Mouse (Mus musculus): Measurements from ENCODE around the gene Cyp2b10. TPM values are rescaled to one million over a fixed set of nuclear protein-coding genes. Genes with fewer than 3 reads are reported as not detected.

Cyp2b10 gene
- polyA plus RNA-seq (2014; fragmentation: Illumina TruSeq; extraction: RNeasy Lipid Tissue Mini Kit (QIAGEN cat#74804); ENCODE audit: low replicate concordance) = 600 TPM

DNA sequence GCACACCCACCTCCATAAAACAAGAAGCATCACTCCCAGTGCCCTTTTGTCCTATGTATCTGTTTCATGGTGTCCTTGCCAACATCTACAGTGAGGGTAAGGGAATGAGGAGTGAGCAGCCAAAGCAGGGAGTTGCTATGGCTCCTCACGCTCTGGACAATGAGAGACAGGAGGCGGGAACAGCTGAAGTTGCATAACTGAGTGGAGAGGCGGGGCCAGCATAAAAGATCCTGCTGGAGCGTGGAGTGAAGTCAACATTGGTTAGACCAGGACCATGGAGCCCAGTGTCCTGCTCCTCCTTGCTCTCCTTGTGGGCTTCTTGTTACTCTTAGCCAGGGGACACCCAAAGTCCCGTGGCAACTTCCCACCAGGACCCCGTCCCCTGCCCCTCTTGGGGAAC is at the start of gene Cyp2b10:
Gene Cyp2b10, plus strand, starts transcription at position 210 of the 400 bp plus-strand sequence.

Other genes starting within 250 kb of the Cyp2b10 start
- gene Bckdha, start 238.6 kb upstream of the Cyp2b10 start, polyA plus RNA-seq (2014; fragmentation: Illumina TruSeq; extraction: RNeasy Lipid Tissue Mini Kit (QIAGEN cat#74804); ENCODE audit: low replicate concordance) = not detected
- gene Exosc5, start 238.5 kb upstream of the Cyp2b10 start, polyA plus RNA-seq (2014; fragmentation: Illumina TruSeq; extraction: RNeasy Lipid Tissue Mini Kit (QIAGEN cat#74804); ENCODE audit: low replicate concordance) = 0.89 TPM
- not detected for gene Tmem91, start 222.5 kb upstream of the Cyp2b10 start, polyA plus RNA-seq (2014; fragmentation: Illumina TruSeq; extraction: RNeasy Lipid Tissue Mini Kit (QIAGEN cat#74804); ENCODE audit: low replicate concordance)
- not detected for gene B9d2, start 216.8 kb upstream of the Cyp2b10 start, polyA plus RNA-seq (2014; fragmentation: Illumina TruSeq; extraction: RNeasy Lipid Tissue Mini Kit (QIAGEN cat#74804); ENCODE audit: low replicate concordance)
- gene Tgfb1, start 210.6 kb upstream of the Cyp2b10 start, polyA plus RNA-seq (2014; fragmentation: Illumina TruSeq; extraction: RNeasy Lipid Tissue Mini Kit (QIAGEN cat#74804); ENCODE audit: low replicate concordance) = 0.52 TPM
- 0.56 TPM for gene Ccdc97, start 178.5 kb upstream of the Cyp2b10 start, polyA plus RNA-seq (2014; fragmentation: Illumina TruSeq; extraction: RNeasy Lipid Tissue Mini Kit (QIAGEN cat#74804); ENCODE audit: low replicate concordance)
- 29.2 TPM for gene Hnrnpul1, start 142.9 kb upstream of the Cyp2b10 start, polyA plus RNA-seq (2014; fragmentation: Illumina TruSeq; extraction: RNeasy Lipid Tissue Mini Kit (QIAGEN cat#74804); ENCODE audit: low replicate concordance)
- 12.1 TPM for gene Axl, start 108.9 kb upstream of the Cyp2b10 start, polyA plus RNA-seq (2014; fragmentation: Illumina TruSeq; extraction: RNeasy Lipid Tissue Mini Kit (QIAGEN cat#74804); ENCODE audit: low replicate concordance)
- 7.0 TPM for gene Cyp2s1, start 80.7 kb upstream of the Cyp2b10 start, polyA plus RNA-seq (2014; fragmentation: Illumina TruSeq; extraction: RNeasy Lipid Tissue Mini Kit (QIAGEN cat#74804); ENCODE audit: low replicate concordance)
- gene Cyp2b13, start 163.9 kb downstream of the Cyp2b10 start, polyA plus RNA-seq (2014; fragmentation: Illumina TruSeq; extraction: RNeasy Lipid Tissue Mini Kit (QIAGEN cat#74804); ENCODE audit: low replicate concordance) = not detected

Measured in small intestine, adult 10 weeks (tissue).